Comparison of ENCODE assay signal across 17 mouse cellular contexts in genomic region chr12:36136285-36136684, GRCm38 (mm10). TPM values are rescaled to one million over a fixed set of nuclear protein-coding genes. Genes with fewer than 3 reads are reported as not detected.
DNase-seq lines count a peak whose midpoint lies in the region; ATAC-seq and TF ChIP-seq lines count a peak whose summit lies in the region.
"Had no signal": no experiment of that assay in that cellular context is flagged by ENCODE, and none has a peak within 500 bp of the region (broad histone marks: within the 10 kb centered on the region; RNA-seq: fewer than 3 reads in every experiment).

No protein-coding gene starts in this region.

- no peak for TF ChIP-seq POLR2A in thymus, adult 2 months (IDR thresholded peaks at IDR 0.05; ENCODE audit: control insufficient read depth, extremely low read depth, insufficient read depth, low read length, poor library complexity)

- no peak overlapping the region for H3K4me2 ChIP-seq in heart, embryonic 15.5 days
- no peak overlapping the region for H3K4me2 ChIP-seq in hindbrain, embryonic 12.5 days (replicated peaks)
- H3K4me2 ChIP-seq: hindbrain, embryonic 13.5 days had no signal

- H3K36me3 ChIP-seq in heart, embryonic 15.5 days: peaks cover 12% of the 10 kb centered on the region; the same call in 1 of the 2 replicates
- H3K36me3 ChIP-seq in thymus, adult 2 months (ENCODE audit: control insufficient read depth, insufficient read depth, low read length): no peaks in the 10 kb centered on the region; the same call in 1 of the 2 replicates
- H3K36me3 ChIP-seq in hindbrain, embryonic 12.5 days: peaks cover 47% of the 10 kb centered on the region

- WGBS in heart, embryonic 15.5 days: 76% methylated on average over 8 of the region's 8 CpGs
- 5% methylated on average over 8 of the region's 8 CpGs for WGBS in thymus, adult 2 months
- WGBS in hindbrain, embryonic 12.5 days: 97% methylated on average over 8 of the region's 8 CpGs

- no peaks in the 10 kb centered on the region for H3K27me3 ChIP-seq in heart, embryonic 15.5 days
- no peaks in the 10 kb centered on the region for H3K27me3 ChIP-seq in thymus, adult 2 months (ENCODE audit: control insufficient read depth, insufficient read depth, low read length)
- no peaks in the 10 kb centered on the region for H3K27me3 ChIP-seq in hindbrain, embryonic 12.5 days
- H3K27me3 ChIP-seq: hindbrain, embryonic 13.5 days; Patski had no signal

- H3K9ac ChIP-seq in heart, embryonic 15.5 days: no peak overlapping the region
- H3K9ac ChIP-seq in hindbrain, embryonic 12.5 days: no peak overlapping the region
- H3K9ac ChIP-seq: forebrain, postnatal 0 days; hindbrain, embryonic 13.5 days had no signal

- no peak overlapping the region for H3K4me3 ChIP-seq in heart, embryonic 15.5 days
- H3K4me3 ChIP-seq in thymus, adult 2 months (ENCODE audit: control insufficient read depth, insufficient read depth, low read length): no peak overlapping the region
- H3K4me3 ChIP-seq in hindbrain, embryonic 12.5 days: no peak overlapping the region
- H3K4me3 ChIP-seq: erythroblast, embryonic 14.5 days; hindbrain, embryonic 13.5 days; left cerebral cortex, adult 2 months had no signal

- H3K27ac ChIP-seq in heart, embryonic 15.5 days: peak overlapping the region; percentile 84
- H3K27ac ChIP-seq in thymus, adult 2 months (ENCODE audit: control insufficient read depth, insufficient read depth, low read length): peak overlapping the region; percentile 46
- no peak overlapping the region for H3K27ac ChIP-seq in hindbrain, embryonic 12.5 days
- H3K27ac ChIP-seq: hindbrain, embryonic 13.5 days; left cerebral cortex, adult 2 months; stomach, postnatal 0 days had no signal

- no peak for ATAC-seq in heart, embryonic 15.5 days (replicated peaks; ENCODE audit: insufficient number of reproducible peaks, insufficient read depth, low FRiP score, low read depth)
- no peak for ATAC-seq in hindbrain, embryonic 12.5 days (ENCODE audit: low FRiP score)
- ATAC-seq: forebrain, postnatal 0 days; Patski had no signal

- TF ChIP-seq CTCF in thymus, adult 2 months (IDR thresholded peaks at IDR 0.05; ENCODE audit: borderline replicate concordance, control insufficient read depth, extremely low read depth, insufficient read depth, low read length, poor library complexity): no peak

- peaks cover 31% of the 10 kb centered on the region for H3K4me1 ChIP-seq in heart, embryonic 15.5 days (replicated peaks)
- H3K4me1 ChIP-seq in thymus, adult 2 months (replicated peaks; ENCODE audit: control insufficient read depth, insufficient read depth, low read length): peaks cover 13% of the 10 kb centered on the region
- no peaks in the 10 kb centered on the region for H3K4me1 ChIP-seq in hindbrain, embryonic 12.5 days

- intact Hi-C loops in heart, postnatal 36 days (cut with DNase I): no loop called here

- no peaks in the 10 kb centered on the region for H3K9me3 ChIP-seq in heart, embryonic 15.5 days (replicated peaks)
- H3K9me3 ChIP-seq in hindbrain, embryonic 12.5 days (replicated peaks): no peaks in the 10 kb centered on the region
- H3K9me3 ChIP-seq: hindbrain, embryonic 13.5 days had no signal

- no peak for DNase-seq in heart, postnatal 36 days
- DNase-seq in CD4-positive, CD25-positive, alpha-beta regulatory T cell, adult 2 months (ENCODE audit: low read depth, low spot score): peak; percentile 76
- peak; percentile 84 for DNase-seq in induced T-regulatory cell, adult 2 months (ENCODE audit: low read depth)
- peak; percentile 50 for DNase-seq in thymus, adult 2 months
- DNase-seq in layer of hippocampus, adult 9-11 months: no peak
- DNase-seq in cerebellum, postnatal 25 days: no peak
- DNase-seq: cerebellum, adult 9-10 months; forebrain, postnatal 0 days; gastrocnemius, postnatal 25 days; kidney, adult 11 months had no signal

RNA-seq across cellular contexts. Expression of gene Ankmy2, which starts 20.6 kb away (rescaled TPM):
- polyA plus RNA-seq in heart, embryonic 15.5 days (2015; fragmentation: Nextera tagmentation; extraction: Ambion mirVana): 26.7 and 27.0 TPM in 2 replicates
- total RNA-seq in heart, postnatal 36 days (2021): 10 to 100 TPM; 14.5 to 17.2 TPM
- polyA plus RNA-seq in thymus, adult 2 months (2012; rRNA removed): 7.4 and 7.6 TPM in 2 replicates
- polyA plus RNA-seq in hindbrain, embryonic 12.5 days (2016; fragmentation: Nextera tagmentation; extraction: Ambion mirVana): 34.5 and 38.4 TPM in 2 replicates

RNA-seq across cellular contexts. Expression of gene Bzw2, which starts 21.6 kb away (rescaled TPM):
- polyA plus RNA-seq in heart, embryonic 15.5 days (2015; fragmentation: Nextera tagmentation; extraction: Ambion mirVana): 186 and 205 TPM in 2 replicates
- 100 to 1,000 TPM; 170 to 180 TPM for total RNA-seq in heart, postnatal 36 days (2021)
- polyA plus RNA-seq in thymus, adult 2 months (2012; rRNA removed): 34.0 and 36.7 TPM in 2 replicates
- polyA plus RNA-seq in hindbrain, embryonic 12.5 days (2016; fragmentation: Nextera tagmentation; extraction: Ambion mirVana): 314 and 322 TPM in 2 replicates

Comparison
In these comparisons a context has a peak if more than half of its experiments do, and no peak if none do; other contexts are left out.
1. DNase-seq: peak in CD4-positive, CD25-positive, alpha-beta regulatory T cell, adult 2 months (single experiment), induced T-regulatory cell, adult 2 months (single experiment) and thymus, adult 2 months (single experiment); none in heart, postnatal 36 days (0 of 2), layer of hippocampus, adult 9-11 months (single experiment) and cerebellum, postnatal 25 days (0 of 2).